Mouse (Mus musculus) CH12.LX (cell line): Measurements from ENCODE around the gene Dnajc16. TPM values are rescaled to one million over a fixed set of nuclear protein-coding genes. Genes with fewer than 3 reads are reported as not detected.

ENCODE experiments used
- DNase-seq: peaks from one replicate; pipeline ENCODE4 v3.0.0-alpha.2; 2013; ENCODE audit errors: extremely low read depth
- H3K27ac ChIP-seq: 2 replicates; pipeline ENCODE4 v1.5.1; 2012; ENCODE audit warnings: low read depth, mild to moderate bottlenecking, control low read depth, moderate library complexity; ENCODE audit not compliant: insufficient read depth
- H3K27me3 ChIP-seq: replicated peaks from 2 replicates; pipeline ENCODE3; 2012; ENCODE audit warnings: inconsistent platforms
- H3K36me3 ChIP-seq, 2 experiments: replicated peaks in 1 of 2; 2 replicates each; pipeline versions ENCODE3 to v1.6.1; 2012; ENCODE audit warnings: inconsistent platforms in 1 of 2, low read length in 1 of 2, mild to moderate bottlenecking in 1 of 2, mixed read lengths in 1 of 2, moderate library complexity in 1 of 2; ENCODE audit not compliant: control insufficient read depth in 1 of 2, insufficient read depth in 1 of 2
- H3K4me1 ChIP-seq, 2 experiments: 2 replicates each; pipeline ENCODE4 v1.6.1; 2012; ENCODE audit warnings: inconsistent platforms in 1 of 2, moderate library complexity in 1 of 2; ENCODE audit not compliant: insufficient read depth in 2 of 2, control insufficient read depth in 1 of 2
- H3K4me2 ChIP-seq: 2 replicates; pipeline ENCODE4 v1.6.1; 2012; ENCODE audit warnings: low read depth, mild to moderate bottlenecking, control low read depth; ENCODE audit not compliant: poor library complexity, insufficient read depth, severe bottlenecking
- H3K4me3 ChIP-seq, 3 experiments: fragments of 150-350 bp in 1 of 3; sonication (generic) in 1 of 3; replicated peaks in 1 of 3; 2 replicates each; pipeline versions ENCODE3 to v1.5.1; 2011 to 2012; ENCODE audit warnings: low read depth in 2 of 3, low read length in 2 of 3, mild to moderate bottlenecking in 2 of 3, moderate library complexity in 2 of 3, control low read depth in 1 of 3, improper control_type of control experiment in 1 of 3, inconsistent platforms in 1 of 3, mixed read lengths in 1 of 3; ENCODE audit not compliant: poor library complexity in 1 of 3
- H3K79me2 ChIP-seq: replicated peaks from 2 replicates; pipeline ENCODE4 v1.6.1; 2012; ENCODE audit warnings: mild to moderate bottlenecking, moderate library complexity; ENCODE audit not compliant: control insufficient read depth, poor library complexity, insufficient read depth, severe bottlenecking; ENCODE audit errors: extremely low read depth
- H3K9ac ChIP-seq: 2 replicates; pipeline ENCODE4 v1.6.1; 2012; ENCODE audit warnings: low read depth, mild to moderate bottlenecking, control low read depth, moderate library complexity; ENCODE audit not compliant: insufficient read depth
- H3K9me3 ChIP-seq: replicated peaks from 2 replicates; pipeline ENCODE3; 2012; ENCODE audit warnings: low read length, inconsistent platforms, mixed read lengths
- CHD2 ChIP-seq: IDR thresholded peaks from 2 replicates; pipeline ENCODE4 v1.6.1; 2011; ENCODE audit warnings: low read length, improper control_type of control experiment
- E2F4 ChIP-seq: IDR thresholded peaks from 2 replicates; pipeline ENCODE4 v1.6.1; 2011; ENCODE audit warnings: low read depth, low read length, improper control_type of control experiment; ENCODE audit not compliant: insufficient replicate concordance
- ETS1 ChIP-seq: conservative IDR thresholded peaks from 2 replicates; pipeline ENCODE4 v1.6.1; 2012; ENCODE audit warnings: low read depth, mild to moderate bottlenecking, inconsistent platforms, low read length, improper control_type of control experiment, moderate library complexity
- MAFK ChIP-seq: IDR thresholded peaks from 2 replicates; pipeline ENCODE4 v1.6.1; 2011; ENCODE audit warnings: low read length, improper control_type of control experiment; ENCODE audit not compliant: insufficient replicate concordance
- MAZ ChIP-seq: IDR thresholded peaks from 2 replicates; pipeline ENCODE4 v1.6.1; 2012; ENCODE audit warnings: low read depth, mild to moderate bottlenecking, inconsistent platforms, low read length, improper control_type of control experiment, moderate library complexity
- MXI1 ChIP-seq: IDR thresholded peaks from 2 replicates; pipeline ENCODE4 v1.6.1; 2011; ENCODE audit warnings: mild to moderate bottlenecking, low read depth, low read length, improper control_type of control experiment
- NELFE ChIP-seq: IDR thresholded peaks from 2 replicates; pipeline ENCODE4 v1.6.1; 2011; ENCODE audit warnings: low read depth, low read length, improper control_type of control experiment
- RAD21 ChIP-seq: IDR thresholded peaks from 2 replicates; pipeline ENCODE4 v1.6.1; 2011; ENCODE audit warnings: low read depth, mild to moderate bottlenecking, low read length, improper control_type of control experiment, moderate library complexity
- SIN3A ChIP-seq: IDR thresholded peaks from 2 replicates; pipeline ENCODE4 v1.6.1; 2012; ENCODE audit warnings: low read length, improper control_type of control experiment, inconsistent platforms
- SMC3 ChIP-seq: IDR thresholded peaks from 2 replicates; pipeline ENCODE4 v1.6.1; 2011; ENCODE audit warnings: low read depth, low read length, improper control_type of control experiment
- TBP ChIP-seq: conservative IDR thresholded peaks from 2 replicates; pipeline ENCODE4 v1.6.1; 2011; ENCODE audit warnings: low read depth, low read length, improper control_type of control experiment
- TCF12 ChIP-seq: IDR thresholded peaks from 2 replicates; pipeline ENCODE4 v1.6.1; 2014; ENCODE audit warnings: low read depth, mild to moderate bottlenecking, inconsistent platforms, low read length, improper control_type of control experiment
- USF2 ChIP-seq: conservative IDR thresholded peaks from 2 replicates; pipeline ENCODE4 v1.6.1; 2011; ENCODE audit warnings: low read depth, low read length, improper control_type of control experiment
- ZC3H11A ChIP-seq: IDR thresholded peaks from 2 replicates; pipeline ENCODE4 v1.6.1; 2012; ENCODE audit warnings: low read depth, mild to moderate bottlenecking, inconsistent platforms, low read length, improper control_type of control experiment
- ZMIZ1 ChIP-seq: IDR thresholded peaks from 2 replicates; pipeline ENCODE4 v1.6.1; 2012; ENCODE audit warnings: low read depth, mild to moderate bottlenecking, inconsistent platforms, low read length, improper control_type of control experiment
- ZNF384 ChIP-seq: IDR thresholded peaks from 2 replicates; pipeline ENCODE4 v1.6.1; 2012; ENCODE audit warnings: low read depth, low read length, improper control_type of control experiment, inconsistent platforms
- dilution Hi-C: fragments of 300-500 bp; cut with MboI; formaldehyde crosslinking; loops from 2 replicates; pipeline ENCODE4 v1.14.3; 2020; ENCODE audit warnings: low sequenced_read_pairs; ENCODE audit not compliant: extremely low pct_unique_long_range_greater_than_20kb, extremely low pct_ligation_motif_present
- in situ Hi-C: fragments of 300-500 bp; cut with MboI; formaldehyde crosslinking; loops from 3 replicates; pipeline ENCODE4 v1.14.3; 2019; ENCODE audit warnings: low sequenced_read_pairs, low pct_ligation_motif_present, low pct_unique_long_range_greater_than_20kb, mixed read lengths
- polyA plus RNA-seq: library from polyadenylated mRNA; unstranded; fragments of >175 nt; gene quantifications from 2 replicates; pipeline ENCODE4 v1.2.1, GENCODE M21; 2012; ENCODE audit warnings: low read depth; ENCODE audit not compliant: insufficient read length
- total RNA-seq, 2 experiments: library from RNA; depleted of rRNA; stranded (reverse); fragments of 300-350 nt in 1 of 2; fragments of >200 nt in 1 of 2; gene quantifications; 2 replicates each; pipeline ENCODE4 v1.2.3; 2012 to 2014

Dnajc16 gene
- total and polyA plus RNA-seq, 3 experiments = 3.1 to 7.4 (median 5.9) TPM

- no peak for TF ChIP-seq USF2
- TF ChIP-seq SMC3 = no peak
- no peak for TF ChIP-seq TBP
- no peak for TF ChIP-seq ETS1
- TF ChIP-seq CHD2 = no peak
- no peak for TF ChIP-seq RAD21
- no peak for TF ChIP-seq ZMIZ1
- no peak for TF ChIP-seq MXI1
- no peak for TF ChIP-seq MAFK
- peaks cover 50 to 82% of the 10 kb centered on the region in 2 experiments for H3K36me3 ChIP-seq
- in situ Hi-C loops = no loop called here
- H3K4me3 ChIP-seq = no peak overlapping the region
- H3K27ac ChIP-seq = peak overlapping the region; percentile 62
- no peaks in the 10 kb centered on the region for H3K79me2 ChIP-seq
- H3K27me3 ChIP-seq = no peaks in the 10 kb centered on the region
- DNase-seq = no peak
- H3K4me1 ChIP-seq = peaks cover 23 to 55% of the 10 kb centered on the region in 2 experiments
- peak overlapping the region; percentile 41 for H3K9ac ChIP-seq
- H3K4me2 ChIP-seq = peak overlapping the region; percentile 18
- no peaks in the 10 kb centered on the region for H3K9me3 ChIP-seq
- dilution Hi-C loops = no loop called here
Measured at GRCm38 (mm10) chr4:141767353-141768036, 23.2 kb downstream of the Dnajc16 start.

- Histone ChIP-seq H3K4me2 (peak overlapping the region; percentile 18), H3K4me1 (peaks cover 23 to 60% of the 10 kb centered on the region in 2 experiments), H3K27ac (peak overlapping the region; percentile 62), H3K36me3 (peaks cover 52 to 85% of the 10 kb centered on the region in 2 experiments), H3K9me3 (no peaks in the 10 kb centered on the region), H3K79me2 (no peaks in the 10 kb centered on the region), H3K27me3 (no peaks in the 10 kb centered on the region), H3K4me3 (peak overlapping the region in 1 of 3 experiments; percentile 1), H3K9ac (peak overlapping the region; percentile 41)
- DNase-seq = peak; percentile 78
- TF ChIP-seq ZC3H11A (no peak), NELFE (0 out of 2 replicates have a peak, but pooled peaks have one; percentile 12), TCF12 (peak; percentile 22; the same call in 1 of the 2 replicates), USF2 (no peak), E2F4 (no peak), SIN3A (peak; percentile 91), ETS1 (no peak; the same call in 1 of the 2 replicates), CHD2 (peak; percentile 27; the same call in 1 of the 2 replicates), MAZ (peak; percentile 19; the same call in 1 of the 2 replicates), MXI1 (peak; percentile 61; the same call in 1 of the 2 replicates), MAFK (peak; percentile 91), ZNF384 (peak; percentile 13; the same call in 1 of the 2 replicates)
- in situ Hi-C loops (no loop called here), dilution Hi-C loops (no loop called here)
Measured at GRCm38 (mm10) chr4:141766668-141767352, 23.9 kb downstream of the Dnajc16 start.
